Mouse (Mus musculus) urinary bladder, postnatal 25 days (tissue): ENCODE results near the gene Nr5a1.
A peak's percentile ranks its signal among the peaks of the same experiment; 100 is the strongest.

Experiments
- DNase-seq: peaks from one replicate; pipeline ENCODE4 v3.0.0; 2022; ENCODE audit warnings: low spot score

The Nr5a1 gene

GRCm38 (mm10) chr2:38714324-38714723 lies at the start of gene Nr5a1:
Gene Nr5a1 (minus strand): TSS chr2:38714542.
- no peak for DNase-seq

- no peak for DNase-seq
Observed at GRCm38 (mm10) chr2:38739847-38740246, 25.5 kb upstream of the Nr5a1 start.

- DNase-seq, result peak; percentile 69
Observed at GRCm38 (mm10) chr2:38739410-38739809, 25.1 kb upstream of the Nr5a1 start.

- DNase-seq, result no peak
Observed at GRCm38 (mm10) chr2:38738601-38739301, 24.4 kb upstream of the Nr5a1 start.

GRCm38 (mm10) chr2:38735740-38736139 lies 21.4 kb upstream of the Nr5a1 start:
- no peak for DNase-seq

GRCm38 (mm10) chr2:38734721-38735120 lies 20.4 kb upstream of the Nr5a1 start:
- no peak for DNase-seq

GRCm38 (mm10) chr2:38730331-38730827 lies 16.0 kb upstream of the Nr5a1 start:
- DNase-seq, result no peak

GRCm38 (mm10) chr2:38725427-38725826 lies 11.1 kb upstream of the Nr5a1 start:
- no peak for DNase-seq

- no peak for DNase-seq
Observed at GRCm38 (mm10) chr2:38723378-38723777, 9.0 kb upstream of the Nr5a1 start.

- DNase-seq, result no peak
Observed at GRCm38 (mm10) chr2:38722076-38722475, 7.7 kb upstream of the Nr5a1 start.

- no peak for DNase-seq
Observed at GRCm38 (mm10) chr2:38720661-38721060, 6.3 kb upstream of the Nr5a1 start.

- DNase-seq, result no peak
Observed at GRCm38 (mm10) chr2:38719354-38719753, 5.0 kb upstream of the Nr5a1 start.

GRCm38 (mm10) chr2:38718676-38719075 lies 4.3 kb upstream of the Nr5a1 start:
- DNase-seq, result no peak

- no peak for DNase-seq
Observed at GRCm38 (mm10) chr2:38717436-38717835, 3.1 kb upstream of the Nr5a1 start.

GRCm38 (mm10) chr2:38713596-38713995 lies 746 bp downstream of the Nr5a1 start:
- no peak for DNase-seq

- DNase-seq, result no peak
Observed at GRCm38 (mm10) chr2:38712769-38713125, 1.6 kb downstream of the Nr5a1 start.

- DNase-seq, result no peak
Observed at GRCm38 (mm10) chr2:38712076-38712768, 2.1 kb downstream of the Nr5a1 start.

- peak; percentile 6 for DNase-seq
Observed at GRCm38 (mm10) chr2:38711421-38711861, 2.9 kb downstream of the Nr5a1 start.

GRCm38 (mm10) chr2:38710304-38711241 lies 3.8 kb downstream of the Nr5a1 start:
- peak; percentile 19 for DNase-seq

- DNase-seq, result no peak
Observed at GRCm38 (mm10) chr2:38708907-38709688, 5.2 kb downstream of the Nr5a1 start.

GRCm38 (mm10) chr2:38706661-38707060 lies 7.7 kb downstream of the Nr5a1 start:
- DNase-seq, result no peak

- DNase-seq, result no peak
Observed at GRCm38 (mm10) chr2:38705036-38705435, 9.3 kb downstream of the Nr5a1 start.
